Mouse (Mus musculus): ENCODE results near the gene Cacna1a. TPM values are rescaled to one million over a fixed set of nuclear protein-coding genes. Genes with fewer than 3 reads are reported as not detected.

The Cacna1a gene
- total RNA-seq, 1 experiment: 27.4 TPM

DNA sequence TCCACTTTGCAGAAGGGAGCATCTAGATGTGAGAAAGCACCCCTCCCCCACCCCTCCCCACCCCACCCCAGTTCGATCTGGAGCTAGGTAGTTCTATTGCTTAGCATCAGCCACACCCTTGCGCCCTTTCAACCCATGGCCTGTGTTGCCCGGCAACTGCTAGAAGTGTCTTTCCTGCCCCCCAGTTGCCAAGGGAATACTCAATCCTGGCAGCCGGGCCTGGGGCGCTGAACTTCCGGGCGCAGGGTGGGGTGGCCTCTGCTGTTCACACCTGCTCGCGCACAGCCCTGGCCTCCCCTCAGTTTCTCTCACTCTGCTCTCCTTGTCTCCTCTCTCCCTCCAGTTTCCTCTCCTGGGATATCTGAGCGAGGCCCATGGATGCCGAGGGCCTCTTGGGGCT, 31.8 kb upstream of the Cacna1a start:
- H3K9ac ChIP-seq (ENCODE audit: insufficient read depth, low read depth, low read length, poor library complexity, severe bottlenecking): no peak overlapping the region
- no peak for TF ChIP-seq MAFK (IDR thresholded peaks at IDR 0.05; ENCODE audit: insufficient read depth, low read depth, low read length)
- no peak for TF ChIP-seq HCFC1 (IDR thresholded peaks at IDR 0.05; ENCODE audit: borderline replicate concordance, insufficient read depth, low read length)
- no peak for TF ChIP-seq ZC3H11A (IDR thresholded peaks at IDR 0.05; ENCODE audit: borderline replicate concordance, low read depth, low read length)
- TF ChIP-seq ZNF384 (IDR thresholded peaks at IDR 0.05; ENCODE audit: low read depth, low read length): no peak
- no peak for TF ChIP-seq CHD2 (IDR thresholded peaks at IDR 0.05; ENCODE audit: low read depth, low read length)
- in situ Hi-C loops (cut with MboI; ENCODE audit: low sequenced_read_pairs in 2 of 2, unreplicated experiment in 2 of 2): loop anchor here (5.0 to 10.0 kb wide), 3 partner anchors 62 to 342 kb away; partner anchors contain the start of gene 2210011C24Rik (in 1 of the 2)

DNA sequence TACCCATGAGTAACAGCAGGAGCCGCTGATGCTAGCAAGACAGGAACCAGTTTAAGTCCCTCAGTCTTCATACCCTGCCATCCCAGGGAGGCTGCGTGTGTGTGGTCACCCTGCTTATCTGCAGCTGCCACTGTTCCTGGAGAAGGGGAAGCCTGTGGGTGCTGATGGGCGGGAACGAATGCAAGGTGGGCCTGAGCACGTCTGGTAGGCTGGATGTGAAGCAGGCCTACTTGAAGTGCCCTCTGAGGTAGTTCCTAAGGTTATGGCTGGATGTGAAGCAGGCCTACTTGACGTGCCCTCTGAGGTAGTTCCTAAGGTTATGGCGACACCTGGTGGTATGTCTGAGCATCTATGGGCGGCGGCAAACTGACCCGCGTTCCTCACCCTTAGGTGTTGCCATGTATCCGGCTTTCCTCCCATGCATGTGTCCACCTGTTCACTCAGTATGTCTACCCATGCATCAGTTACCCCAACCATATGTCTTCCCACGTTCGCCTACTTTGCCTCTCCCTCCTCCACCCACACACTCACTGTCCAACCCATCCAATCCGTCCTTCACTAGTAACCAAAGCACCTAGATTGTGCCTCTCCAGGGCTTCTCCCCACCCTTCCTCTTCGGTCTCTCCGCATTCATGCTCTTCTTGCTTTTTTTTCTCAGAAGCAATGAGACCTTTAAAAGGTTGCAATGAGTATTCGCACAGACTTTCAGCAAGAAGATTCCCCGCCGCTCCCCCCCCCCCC, 30.4 kb upstream of the Cacna1a start:
- H3K4me1 ChIP-seq (ENCODE audit: control insufficient read depth in 2 of 2, insufficient read depth in 2 of 2, low read length in 2 of 2, poor library complexity in 1 of 2): peaks cover 0 to 17% of the 10 kb centered on the region in 2 experiments; a peak in 1 of 4 replicates
- in situ Hi-C loops (cut with MboI; ENCODE audit: low sequenced_read_pairs in 2 of 2, unreplicated experiment in 2 of 2): loop anchor here (5.0 to 10.0 kb wide), 3 partner anchors 63 to 343 kb away; partner anchors contain the start of gene 2210011C24Rik (in 1 of the 2)
- no peaks in the 10 kb centered on the region for H3K9me3 ChIP-seq (ENCODE audit: control insufficient read depth, insufficient read depth, low read depth, low read length)
- peak; percentile 79 for DNase-seq (ENCODE audit: low read depth, low spot score)
- TF ChIP-seq CHD2 (IDR thresholded peaks at IDR 0.05; ENCODE audit: low read depth, low read length) (no peak), ZC3H11A (IDR thresholded peaks at IDR 0.05; ENCODE audit: borderline replicate concordance, low read depth, low read length) (peak; percentile 91; the same call in 1 of the 2 replicates)
- no peaks in the 10 kb centered on the region for H3K36me3 ChIP-seq (ENCODE audit: control insufficient read depth, insufficient read depth, low read length, poor library complexity, severe bottlenecking)
- no peak overlapping the region for H3K9ac ChIP-seq (ENCODE audit: insufficient read depth, low read depth, low read length, poor library complexity, severe bottlenecking)
- H3K4me3 ChIP-seq (ENCODE audit: insufficient read depth in 1 of 2, low read depth in 1 of 2, low read length in 2 of 2, poor library complexity in 1 of 2, severe bottlenecking in 1 of 2): no peak overlapping the region
- no peak overlapping the region for H3K27ac ChIP-seq (ENCODE audit: insufficient read depth, low read depth, low read length, poor library complexity, severe bottlenecking)

More for the DNA sequence above, 31.8 kb upstream of the Cacna1a start:
- Histone ChIP-seq H3K36me3 (ENCODE audit: control insufficient read depth, insufficient read depth, low read length, poor library complexity, severe bottlenecking) (no peaks in the 10 kb centered on the region), H3K4me3 (ENCODE audit: insufficient read depth in 1 of 2, low read depth in 1 of 2, low read length in 2 of 2, poor library complexity in 1 of 2, severe bottlenecking in 1 of 2) (peak overlapping the region; percentile 7 to 8; a peak in 2 of 4 replicates), H3K9me3 (ENCODE audit: control insufficient read depth, insufficient read depth, low read depth, low read length) (no peaks in the 10 kb centered on the region), H3K4me1 (ENCODE audit: control insufficient read depth in 2 of 2, insufficient read depth in 2 of 2, low read length in 2 of 2, poor library complexity in 1 of 2) (peaks cover 0 to 17% of the 10 kb centered on the region in 2 experiments; a peak in 1 of 4 replicates), H3K27ac (ENCODE audit: insufficient read depth, low read depth, low read length, poor library complexity, severe bottlenecking) (no peak overlapping the region)
- DNase-seq (ENCODE audit: low read depth, low spot score): peak; percentile 59

DNA sequence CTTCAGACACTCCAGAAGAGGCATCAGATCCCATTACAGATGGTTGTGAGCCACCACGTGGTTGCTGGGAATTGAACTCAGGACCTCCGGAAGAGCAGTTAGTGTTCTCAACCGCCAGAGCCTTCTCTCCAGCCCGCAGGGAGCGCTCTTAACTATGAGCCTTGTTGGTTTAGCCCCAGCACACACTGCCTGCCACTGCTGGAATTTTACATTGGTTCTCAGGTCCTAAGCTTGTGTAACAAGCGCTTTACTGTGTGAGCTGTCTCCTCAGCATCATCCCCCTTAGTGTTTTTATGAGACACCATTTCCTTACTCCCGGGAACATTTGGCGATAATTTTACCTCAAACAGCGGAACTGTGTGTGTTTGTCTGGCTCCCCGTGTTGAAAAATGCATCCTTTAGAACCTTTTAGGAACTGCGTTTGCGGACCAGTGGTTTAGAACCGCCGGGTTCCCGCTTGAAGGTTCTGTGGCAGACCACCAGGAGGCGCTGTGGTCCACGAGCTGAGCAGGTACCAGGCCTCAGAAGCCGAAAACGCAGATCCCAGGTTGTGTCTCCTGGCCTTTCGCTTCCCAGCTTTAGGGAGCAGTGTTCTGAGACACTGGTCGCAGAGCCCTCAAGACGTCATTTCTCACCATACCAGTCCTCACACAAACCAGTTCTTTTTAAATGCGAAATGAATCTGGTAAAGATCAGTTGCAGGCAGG, 24.7 kb upstream of the Cacna1a start:
- Histone ChIP-seq H3K4me1 (ENCODE audit: control insufficient read depth in 2 of 2, insufficient read depth in 2 of 2, low read length in 2 of 2, poor library complexity in 1 of 2) (no peaks in the 10 kb centered on the region), H3K9ac (ENCODE audit: insufficient read depth, low read depth, low read length, poor library complexity, severe bottlenecking) (peak overlapping the region; percentile 35; the same call in 1 of the 2 replicates), H3K36me3 (ENCODE audit: control insufficient read depth, insufficient read depth, low read length, poor library complexity, severe bottlenecking) (no peaks in the 10 kb centered on the region), H3K27ac (ENCODE audit: insufficient read depth, low read depth, low read length, poor library complexity, severe bottlenecking) (no peak overlapping the region), H3K9me3 (ENCODE audit: control insufficient read depth, insufficient read depth, low read depth, low read length) (no peaks in the 10 kb centered on the region), H3K4me3 (ENCODE audit: insufficient read depth in 1 of 2, low read depth in 1 of 2, low read length in 2 of 2, poor library complexity in 1 of 2, severe bottlenecking in 1 of 2) (no peak overlapping the region)
- in situ Hi-C loops (cut with MboI; ENCODE audit: low sequenced_read_pairs in 2 of 2, unreplicated experiment in 2 of 2): loop anchor here in 1 of 2 experiments (5.0 to 10.0 kb wide), 2 partner anchors 154 to 211 kb away; no protein-coding TSS in a partner anchor
- DNase-seq (ENCODE audit: low read depth, low spot score): peak; percentile 80
- TF ChIP-seq ZNF384 (IDR thresholded peaks at IDR 0.05; ENCODE audit: low read depth, low read length) (no peak), ZC3H11A (IDR thresholded peaks at IDR 0.05; ENCODE audit: borderline replicate concordance, low read depth, low read length) (peak; percentile 99)

DNA sequence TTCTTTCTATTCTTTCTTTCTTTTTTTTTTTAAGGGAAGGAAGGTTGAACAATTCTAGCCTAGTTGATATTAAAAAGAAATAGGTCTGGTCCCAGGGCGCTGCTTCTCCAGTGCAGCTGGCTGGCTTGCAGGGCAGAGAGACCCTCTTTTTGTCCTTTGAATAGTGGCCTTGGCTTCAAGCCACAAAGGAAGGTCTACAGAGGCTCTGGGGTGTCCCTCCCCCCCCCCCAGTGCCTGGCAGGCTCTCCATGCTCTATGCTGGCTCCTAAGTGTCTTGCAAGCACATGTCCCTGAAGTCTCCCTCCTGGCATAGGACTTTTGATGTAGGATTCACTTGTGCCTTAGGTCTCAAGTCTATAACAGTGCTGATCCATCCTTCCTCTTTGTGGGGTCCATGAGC, 23.0 kb upstream of the Cacna1a start:
- no peaks in the 10 kb centered on the region for H3K36me3 ChIP-seq (ENCODE audit: control insufficient read depth, insufficient read depth, low read length, poor library complexity, severe bottlenecking)
- no peak for DNase-seq (ENCODE audit: low read depth, low spot score)
- H3K4me3 ChIP-seq (ENCODE audit: insufficient read depth in 1 of 2, low read depth in 1 of 2, low read length in 2 of 2, poor library complexity in 1 of 2, severe bottlenecking in 1 of 2): no peak overlapping the region
- in situ Hi-C loops (cut with MboI; ENCODE audit: low sequenced_read_pairs in 2 of 2, unreplicated experiment in 2 of 2): loop anchor here in 1 of 2 experiments (10.0 kb wide), 1 partner anchor 210 kb away; no protein-coding TSS in a partner anchor
- TF ChIP-seq CHD2 (IDR thresholded peaks at IDR 0.05; ENCODE audit: low read depth, low read length): no peak
- TF ChIP-seq ZNF384 (IDR thresholded peaks at IDR 0.05; ENCODE audit: low read depth, low read length): no peak
- no peak for TF ChIP-seq HCFC1 (IDR thresholded peaks at IDR 0.05; ENCODE audit: borderline replicate concordance, insufficient read depth, low read length)
- no peak for TF ChIP-seq MAFK (IDR thresholded peaks at IDR 0.05; ENCODE audit: insufficient read depth, low read depth, low read length)
- no peak for TF ChIP-seq ZC3H11A (IDR thresholded peaks at IDR 0.05; ENCODE audit: borderline replicate concordance, low read depth, low read length)
- no peaks in the 10 kb centered on the region for H3K9me3 ChIP-seq (ENCODE audit: control insufficient read depth, insufficient read depth, low read depth, low read length)
- no peak overlapping the region for H3K27ac ChIP-seq (ENCODE audit: insufficient read depth, low read depth, low read length, poor library complexity, severe bottlenecking)
- no peaks in the 10 kb centered on the region for H3K4me1 ChIP-seq (ENCODE audit: control insufficient read depth in 2 of 2, insufficient read depth in 2 of 2, low read length in 2 of 2, poor library complexity in 1 of 2)
- no peak overlapping the region for H3K9ac ChIP-seq (ENCODE audit: insufficient read depth, low read depth, low read length, poor library complexity, severe bottlenecking)

Data from ES-E14 (cell line).